Mouse (Mus musculus) kidney, embryonic 14.5 days (tissue): ENCODE results near the gene 2510039O18Rik. TPM values are rescaled to one million over a fixed set of nuclear protein-coding genes. Genes with fewer than 3 reads are reported as not detected.

ENCODE experiments used
- ATAC-seq: fragments of 200-750 bp; cut with Nextera tagmentation; 2 replicates; pipeline ENCODE4 v1.8.0; 2017; ENCODE audit warnings: moderate number of reproducible peaks, mild to moderate bottlenecking, moderate TSS enrichment, moderate library complexity; ENCODE audit not compliant: low FRiP score, low TSS enrichment
- H3K27ac ChIP-seq: fragments of 300-500 bp; sonication (generic); 2 replicates; pipeline ENCODE4 v1.5.1; 2014; ENCODE audit warnings: low read depth, mild to moderate bottlenecking, low read length, moderate library complexity, mixed read lengths
- H3K27me3 ChIP-seq: fragments of 300-500 bp; sonication (generic); 2 replicates; pipeline ENCODE4 v1.6.1; 2014; ENCODE audit warnings: mild to moderate bottlenecking, low read length; ENCODE audit not compliant: control insufficient read depth, insufficient read depth
- H3K36me3 ChIP-seq: fragments of 300-500 bp; sonication (generic); 2 replicates; pipeline ENCODE4 v1.6.1; 2014; ENCODE audit warnings: low read length, mixed read lengths; ENCODE audit not compliant: control insufficient read depth, insufficient read depth
- H3K4me1 ChIP-seq: fragments of 300-500 bp; sonication (generic); 2 replicates; pipeline ENCODE4 v1.6.1; 2014; ENCODE audit warnings: low read length, mixed read lengths; ENCODE audit not compliant: control insufficient read depth, insufficient read depth
- H3K4me2 ChIP-seq: fragments of 300-500 bp; sonication (generic); replicated peaks from 2 replicates; pipeline ENCODE4 v1.6.1; 2014; ENCODE audit warnings: low read depth, mild to moderate bottlenecking, low read length
- H3K4me3 ChIP-seq: fragments of 300-500 bp; sonication (generic); 2 replicates; pipeline ENCODE4 v1.5.1; 2014; ENCODE audit warnings: mild to moderate bottlenecking, low read length
- H3K9ac ChIP-seq: fragments of 300-500 bp; sonication (generic); 2 replicates; pipeline ENCODE4 v1.6.1; 2014; ENCODE audit warnings: low read depth, mild to moderate bottlenecking, low read length, moderate library complexity
- H3K9me3 ChIP-seq: fragments of 300-500 bp; sonication (generic); 2 replicates; pipeline ENCODE4 v1.6.1; 2016; ENCODE audit warnings: low read length; ENCODE audit not compliant: control insufficient read depth
- WGBS: fragments of 180-500 bp; shearing (Covaris S2); extraction: QIAGEN DNeasy Blood & Tissue Kit; methylation state at CpG from one replicate; pipeline ENCODE4 v1.1.7; 2014; 5-methylcytosine and 5-hydroxymethylcytosine counted together
- polyA plus RNA-seq: library from polyadenylated mRNA; unstranded; fragments of >200 nt; fragmentation: Nextera tagmentation; extraction: Ambion mirVana; gene quantifications from 2 replicates; pipeline ENCODE4 v1.2.1, GENCODE M21; 2014

Gene 2510039O18Rik
- 19.0 and 22.1 TPM in 2 replicates for polyA plus RNA-seq

GRCm38 (mm10) chr4:147940576-147941044 lies at the start of gene 2510039O18Rik:
Gene 2510039O18Rik, plus strand, starts transcription at chr4:147940895.
- Histone ChIP-seq H3K4me3 (peak within 1 kb of the TSS; percentile 89), H3K4me2 (peak within 1 kb of the TSS; percentile 99), H3K4me1 (peaks cover 33% of the 10 kb centered on the region), H3K9ac (peak within 1 kb of the TSS; percentile 85), H3K27me3 (no peaks in the 10 kb centered on the region), H3K27ac (peak within 1 kb of the TSS; percentile 82), H3K9me3 (no peaks in the 10 kb centered on the region), H3K36me3 (peaks cover 16% of the 10 kb centered on the region)
- peak; percentile 58 for ATAC-seq
- WGBS, result 4% methylated on average over 16 of the region's 35 CpGs

GRCm38 (mm10) chr4:147895815-147896330 lies 44.8 kb upstream of the 2510039O18Rik start:
- H3K4me3 ChIP-seq, result no peak overlapping the region
- no peaks in the 10 kb centered on the region for H3K27me3 ChIP-seq
- no peak overlapping the region for H3K27ac ChIP-seq
- no peak for ATAC-seq
- H3K4me1 ChIP-seq, result no peaks in the 10 kb centered on the region
- H3K4me2 ChIP-seq, result no peak overlapping the region
- WGBS, result 88% methylated on average over 4 of the region's 4 CpGs
- no peaks in the 10 kb centered on the region for H3K9me3 ChIP-seq
- H3K9ac ChIP-seq, result no peak overlapping the region
- peaks cover 77% of the 10 kb centered on the region for H3K36me3 ChIP-seq

- Histone ChIP-seq H3K27me3 (no peaks in the 10 kb centered on the region), H3K4me2 (no peak overlapping the region), H3K36me3 (peaks cover 75% of the 10 kb centered on the region), H3K27ac (no peak overlapping the region), H3K9me3 (no peaks in the 10 kb centered on the region), H3K4me1 (no peaks in the 10 kb centered on the region), H3K4me3 (no peak overlapping the region), H3K9ac (no peak overlapping the region)
- WGBS, result 63% methylated on average over 1 of the region's 1 CpGs
- no peak for ATAC-seq
Observed at GRCm38 (mm10) chr4:147896411-147896810, 44.3 kb upstream of the 2510039O18Rik start.

- H3K27ac ChIP-seq, result no peak overlapping the region
- no peak overlapping the region for H3K4me2 ChIP-seq
- WGBS, result 84% methylated on average over 3 of the region's 3 CpGs
- H3K9me3 ChIP-seq, result no peaks in the 10 kb centered on the region
- H3K4me3 ChIP-seq, result no peak overlapping the region
- H3K9ac ChIP-seq, result no peak overlapping the region
- no peaks in the 10 kb centered on the region for H3K27me3 ChIP-seq
- no peak for ATAC-seq
- peaks cover 73% of the 10 kb centered on the region for H3K36me3 ChIP-seq
- no peaks in the 10 kb centered on the region for H3K4me1 ChIP-seq
Observed at GRCm38 (mm10) chr4:147897348-147897747, 43.3 kb upstream of the 2510039O18Rik start.

GRCm38 (mm10) chr4:147900452-147900851 lies 40.2 kb upstream of the 2510039O18Rik start:
- 86% methylated on average over 7 of the region's 7 CpGs for WGBS
- H3K4me1 ChIP-seq, result no peaks in the 10 kb centered on the region
- no peaks in the 10 kb centered on the region for H3K9me3 ChIP-seq
- no peak overlapping the region for H3K4me2 ChIP-seq
- no peak overlapping the region for H3K9ac ChIP-seq
- H3K27me3 ChIP-seq, result no peaks in the 10 kb centered on the region
- no peak overlapping the region for H3K27ac ChIP-seq
- peaks cover 64% of the 10 kb centered on the region for H3K36me3 ChIP-seq
- ATAC-seq, result no peak
- H3K4me3 ChIP-seq, result no peak overlapping the region

- Histone ChIP-seq H3K27me3 (no peaks in the 10 kb centered on the region), H3K4me3 (no peak overlapping the region), H3K27ac (no peak overlapping the region), H3K4me1 (no peaks in the 10 kb centered on the region), H3K4me2 (no peak overlapping the region), H3K9me3 (no peaks in the 10 kb centered on the region), H3K36me3 (peaks cover 39% of the 10 kb centered on the region), H3K9ac (no peak overlapping the region)
- no peak for ATAC-seq
- WGBS, result 91% methylated on average over 12 of the region's 12 CpGs
Observed at GRCm38 (mm10) chr4:147902906-147903500, 37.7 kb upstream of the 2510039O18Rik start.

GRCm38 (mm10) chr4:147903601-147904000 lies 37.1 kb upstream of the 2510039O18Rik start:
- Histone ChIP-seq H3K9me3 (no peaks in the 10 kb centered on the region), H3K27ac (no peak overlapping the region), H3K4me3 (peak overlapping the region; percentile 90), H3K9ac (peak overlapping the region; percentile 90; the same call in 1 of the 2 replicates), H3K4me2 (peak overlapping the region; percentile 56), H3K4me1 (no peaks in the 10 kb centered on the region), H3K36me3 (peaks cover 33% of the 10 kb centered on the region), H3K27me3 (no peaks in the 10 kb centered on the region)
- ATAC-seq, result no peak
- WGBS, result 76% methylated on average over 3 of the region's 3 CpGs

GRCm38 (mm10) chr4:147904313-147905089 lies 36.2 kb upstream of the 2510039O18Rik start, which contains the start of gene Mfn2:
Gene Mfn2, minus strand, starts transcription at chr4:147904704.
- H3K4me3 ChIP-seq, result peak within 1 kb of the TSS; percentile 90
- no peaks in the 10 kb centered on the region for H3K9me3 ChIP-seq
- ATAC-seq, result peak; percentile 97
- under 1% methylated on average over 55 of the region's 59 CpGs for WGBS
- peak within 1 kb of the TSS; percentile 56 for H3K4me2 ChIP-seq
- no peaks in the 10 kb centered on the region for H3K4me1 ChIP-seq
- H3K27ac ChIP-seq, result peak within 1 kb of the TSS; percentile 89
- peaks cover 25% of the 10 kb centered on the region for H3K36me3 ChIP-seq
- no peaks in the 10 kb centered on the region for H3K27me3 ChIP-seq
- H3K9ac ChIP-seq, result peak within 1 kb of the TSS; percentile 90
